In the genomic region with DNA sequence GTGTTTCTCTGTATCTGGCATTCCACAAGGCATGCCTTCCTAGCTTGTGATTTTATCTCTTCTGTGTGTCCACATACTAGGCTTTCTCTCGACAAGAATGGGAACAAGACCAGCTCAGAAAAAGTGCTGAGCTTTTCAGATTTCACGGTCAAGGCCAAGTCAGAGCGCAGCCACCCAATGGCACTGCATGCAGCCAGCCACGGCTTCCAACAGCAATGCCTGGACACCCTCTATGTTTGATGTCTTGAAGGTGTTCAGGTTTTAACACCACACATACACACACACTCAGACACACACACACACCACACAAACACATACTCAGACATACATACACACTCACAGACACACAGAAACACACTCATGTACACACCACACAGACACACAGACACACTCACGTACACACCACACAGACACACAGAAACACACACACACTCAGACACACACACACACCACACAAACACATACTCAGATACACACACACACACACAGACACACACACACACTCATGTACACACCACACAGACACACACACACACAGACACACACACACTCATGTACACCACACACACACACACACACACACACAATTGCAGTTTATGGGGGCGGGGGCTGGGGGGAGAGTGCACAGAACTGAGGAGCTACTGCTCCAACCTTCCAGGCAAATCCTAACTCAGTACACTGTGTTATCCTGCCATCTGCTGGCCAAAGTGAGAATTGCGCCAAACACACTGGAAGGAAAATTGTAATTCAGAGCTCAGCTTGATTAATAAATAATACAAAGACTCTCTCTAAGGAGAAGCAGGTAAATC, we compare ENCODE assay signal across 8 mouse cellular contexts. TPM values are rescaled to one million over a fixed set of nuclear protein-coding genes. Genes with fewer than 3 reads are reported as not detected.
DNase-seq lines count a peak whose midpoint lies in the region; ATAC-seq and TF ChIP-seq lines count a peak whose summit lies in the region.

No protein-coding gene starts in this region.

- peak; percentile 83 for TF ChIP-seq CTCF in gastrocnemius, adult 2 months (IDR thresholded peaks at IDR 0.05)

- H3K9ac ChIP-seq in limb, embryonic 15.5 days = no peak overlapping the region

- no peaks in the 10 kb centered on the region for H3K9me3 ChIP-seq in limb, embryonic 15.5 days

- 0 out of 2 replicates have a peak, but pooled peaks cover 5% of the 10 kb centered on the region for H3K27me3 ChIP-seq in limb, embryonic 15.5 days

- no peak overlapping the region for H3K4me2 ChIP-seq in limb, embryonic 15.5 days

- ATAC-seq in limb, embryonic 15.5 days (ENCODE audit: insufficient number of reproducible peaks, low FRiP score, low TSS enrichment, low read depth) = 0 out of 2 replicates have a peak, but pooled peaks have one; percentile 21
- peak; percentile 61; the same call in 1 of the 2 replicates for ATAC-seq in monocyte, adult 5-6 weeks (replicated peaks; ENCODE audit: insufficient number of reproducible peaks, low FRiP score, low TSS enrichment, poor library complexity, severe bottlenecking)

- no peaks in the 10 kb centered on the region for H3K36me3 ChIP-seq in limb, embryonic 15.5 days

- H3K27ac ChIP-seq in gastrocnemius, adult 2 months = no peak overlapping the region
- H3K27ac ChIP-seq in limb, embryonic 15.5 days = no peak overlapping the region

- peak; percentile 76 for DNase-seq in layer of hippocampus, adult 11-12 months (ENCODE audit: low spot score)
- no peak for DNase-seq in layer of hippocampus, adult 9-11 months
- DNase-seq in cerebellum, postnatal 4 days (ENCODE audit: low spot score in 2 of 2) = peak; percentile 80 to 86
- peak; percentile 70 for DNase-seq in gastrocnemius, adult 2 months
- DNase-seq in kidney, adult 18-20 months = peak; percentile 83
- DNase-seq in spleen, postnatal 36 days (ENCODE audit: low spot score in 2 of 2) = peak; percentile 13 to 43

- 48% methylated on average over 7 of the region's 7 CpGs for WGBS in limb, embryonic 15.5 days

- no peak overlapping the region for H3K4me3 ChIP-seq in gastrocnemius, adult 2 months
- no peak overlapping the region for H3K4me3 ChIP-seq in limb, embryonic 15.5 days

- intact Hi-C loops in gastrocnemius, adult 2 months (cut with DNase I) = loop anchor here (2.0 to 10.0 kb wide), 3 partner anchors 149 to 1049 kb away; partner anchors contain the start of gene Bend7

- no peaks in the 10 kb centered on the region for H3K4me1 ChIP-seq in limb, embryonic 15.5 days

RNA-seq across cellular contexts. Expression of gene Sephs1, which starts 17.2 kb away (rescaled TPM):
- 10 to 100 TPM; 17.9 to 19.6 TPM for total RNA-seq in gastrocnemius, adult 2 months (2021)
- polyA plus RNA-seq in limb, embryonic 15.5 days (2015; fragmentation: Nextera tagmentation; extraction: Ambion mirVana) = 56.7 and 66.9 TPM in 2 replicates
- total RNA-seq in monocyte, adult 5-6 weeks (2017) = 15.1 to 23.1 TPM (median 21.2 TPM) in 3 replicates

RNA-seq across cellular contexts. Expression of gene Phyh, which starts 54.6 kb away (rescaled TPM):
- 100 to 1,000 TPM; 179 to 280 TPM for total RNA-seq in gastrocnemius, adult 2 months (2021)
- 43.2 and 44.8 TPM in 2 replicates for polyA plus RNA-seq in limb, embryonic 15.5 days (2015; fragmentation: Nextera tagmentation; extraction: Ambion mirVana)
- 80.2 to 110 TPM (median 109 TPM) in 3 replicates for total RNA-seq in monocyte, adult 5-6 weeks (2017)
